Mouse (Mus musculus): ENCODE data around the gene Stoml3. TPM values are rescaled to one million over a fixed set of nuclear protein-coding genes. Genes with fewer than 3 reads are reported as not detected.

Stoml3 gene
- polyA plus RNA-seq, 1 experiment from 2014 or later = not detected

- H3K4me1 ChIP-seq (replicated peaks; ENCODE audit: control insufficient read depth, insufficient read depth) = no peaks in the 10 kb centered on the region
- H3K36me3 ChIP-seq (ENCODE audit: control insufficient read depth, insufficient read depth, low read length) = peaks cover 7% of the 10 kb centered on the region; the same call in 1 of the 2 replicates
- H3K4me3 ChIP-seq (ENCODE audit: low read depth, low read length) = peak overlapping the region; percentile 95
- H3K27ac ChIP-seq (replicated peaks) = peak overlapping the region; percentile 93
- 1% methylated on average over 9 of the region's 9 CpGs for WGBS
- no peaks in the 10 kb centered on the region for H3K27me3 ChIP-seq (ENCODE audit: control insufficient read depth, insufficient read depth, low read length)
- TF ChIP-seq CTCF (IDR thresholded peaks at IDR 0.05; ENCODE audit: low read depth) (peak; percentile 29; the same call in 1 of the 2 replicates), EP300 (optimal IDR thresholded peaks at IDR 0.05) (no peak)
- DNase-seq (ENCODE audit: low spot score) (no peak), ATAC-seq (ENCODE audit: low FRiP score, low TSS enrichment) (peak; percentile 12; the same call in 1 of the 2 replicates)
- peak overlapping the region; percentile 72 for H3K4me2 ChIP-seq (replicated peaks; ENCODE audit: low read depth)
- no peaks in the 10 kb centered on the region for H3K9me3 ChIP-seq (ENCODE audit: control insufficient read depth, low read length)
- peak overlapping the region; percentile 77 for H3K9ac ChIP-seq (ENCODE audit: low read length)
Observed at GRCm38 (mm10) chr3:53462701-53463045, 25.8 kb upstream of the Stoml3 start.

GRCm38 (mm10) chr3:53463046-53463764, 25.2 kb upstream of the Stoml3 start, which contains the start of the genes Nhlrc3 and Proser1:
Gene Nhlrc3 (minus strand): TSS chr3:53463332.
Gene Proser1 (plus strand): TSS chr3:53463666.
- H3K36me3 ChIP-seq (ENCODE audit: control insufficient read depth, insufficient read depth, low read length) = peaks cover 5% of the 10 kb centered on the region; the same call in 1 of the 2 replicates
- peak within 1 kb of the TSS; percentile 95 for H3K4me3 ChIP-seq (ENCODE audit: low read depth, low read length)
- peak within 1 kb of the TSS; percentile 93 for H3K27ac ChIP-seq (replicated peaks)
- H3K9ac ChIP-seq (ENCODE audit: low read length) = peak within 1 kb of the TSS; percentile 92
- WGBS = under 1% methylated on average over 49 of the region's 52 CpGs
- no peaks in the 10 kb centered on the region for H3K9me3 ChIP-seq (ENCODE audit: control insufficient read depth, low read length)
- DNase-seq (ENCODE audit: low spot score) (peak; percentile 96), ATAC-seq (ENCODE audit: low FRiP score, low TSS enrichment) (peak; percentile 98)
- H3K4me2 ChIP-seq (replicated peaks; ENCODE audit: low read depth) = peak within 1 kb of the TSS; percentile 82
- no peaks in the 10 kb centered on the region for H3K4me1 ChIP-seq (replicated peaks; ENCODE audit: control insufficient read depth, insufficient read depth)
- TF ChIP-seq CTCF (IDR thresholded peaks at IDR 0.05; ENCODE audit: low read depth) = no peak; the same call in 1 of the 2 replicates
- TF ChIP-seq EP300 (optimal IDR thresholded peaks at IDR 0.05) = peak; percentile 93
- no peaks in the 10 kb centered on the region for H3K27me3 ChIP-seq (ENCODE audit: control insufficient read depth, insufficient read depth, low read length)

- peaks cover 3% of the 10 kb centered on the region; the same call in 1 of the 2 replicates for H3K36me3 ChIP-seq (ENCODE audit: control insufficient read depth, insufficient read depth, low read length)
- peak overlapping the region; percentile 82 for H3K4me2 ChIP-seq (replicated peaks; ENCODE audit: low read depth)
- peak overlapping the region; percentile 93 for H3K27ac ChIP-seq (replicated peaks)
- no peak; the same call in 1 of the 2 replicates for ATAC-seq (ENCODE audit: low FRiP score, low TSS enrichment)
- WGBS = under 1% methylated on average over 35 of the region's 35 CpGs
- H3K4me3 ChIP-seq (ENCODE audit: low read depth, low read length) = peak overlapping the region; percentile 95
- H3K9ac ChIP-seq (ENCODE audit: low read length) = peak overlapping the region; percentile 92
- no peaks in the 10 kb centered on the region for H3K4me1 ChIP-seq (replicated peaks; ENCODE audit: control insufficient read depth, insufficient read depth)
- no peak for TF ChIP-seq EP300 (optimal IDR thresholded peaks at IDR 0.05)
- no peak for TF ChIP-seq CTCF (IDR thresholded peaks at IDR 0.05; ENCODE audit: low read depth)
- DNase-seq (ENCODE audit: low spot score) = no peak
- no peaks in the 10 kb centered on the region for H3K27me3 ChIP-seq (ENCODE audit: control insufficient read depth, insufficient read depth, low read length)
- no peaks in the 10 kb centered on the region for H3K9me3 ChIP-seq (ENCODE audit: control insufficient read depth, low read length)
Observed at GRCm38 (mm10) chr3:53463765-53464114, 24.7 kb upstream of the Stoml3 start.

GRCm38 (mm10) chr3:53464146-53464698, 24.2 kb upstream of the Stoml3 start:
- Histone ChIP-seq H3K9ac (ENCODE audit: low read length) (peak overlapping the region; percentile 92), H3K36me3 (ENCODE audit: control insufficient read depth, insufficient read depth, low read length) (peaks cover 4% of the 10 kb centered on the region), H3K4me1 (replicated peaks; ENCODE audit: control insufficient read depth, insufficient read depth) (no peaks in the 10 kb centered on the region), H3K9me3 (ENCODE audit: control insufficient read depth, low read length) (no peaks in the 10 kb centered on the region), H3K27me3 (ENCODE audit: control insufficient read depth, insufficient read depth, low read length) (no peaks in the 10 kb centered on the region), H3K4me2 (replicated peaks; ENCODE audit: low read depth) (peak overlapping the region; percentile 82), H3K4me3 (ENCODE audit: low read depth, low read length) (peak overlapping the region; percentile 95), H3K27ac (replicated peaks) (peak overlapping the region; percentile 93)
- WGBS = 1% methylated on average over 20 of the region's 20 CpGs
- ATAC-seq (ENCODE audit: low FRiP score, low TSS enrichment) (no peak), DNase-seq (ENCODE audit: low spot score) (no peak)
- no peak for TF ChIP-seq CTCF (IDR thresholded peaks at IDR 0.05; ENCODE audit: low read depth)
- no peak for TF ChIP-seq EP300 (optimal IDR thresholded peaks at IDR 0.05)

GRCm38 (mm10) chr3:53465330-53465729, 23.1 kb upstream of the Stoml3 start:
- Histone ChIP-seq H3K9ac (ENCODE audit: low read length) (no peak overlapping the region), H3K27me3 (ENCODE audit: control insufficient read depth, insufficient read depth, low read length) (no peaks in the 10 kb centered on the region), H3K27ac (replicated peaks) (no peak overlapping the region), H3K4me2 (replicated peaks; ENCODE audit: low read depth) (peak overlapping the region; percentile 31), H3K9me3 (ENCODE audit: control insufficient read depth, low read length) (no peaks in the 10 kb centered on the region), H3K4me1 (replicated peaks; ENCODE audit: control insufficient read depth, insufficient read depth) (no peaks in the 10 kb centered on the region), H3K36me3 (ENCODE audit: control insufficient read depth, insufficient read depth, low read length) (peaks cover 3% of the 10 kb centered on the region; the same call in 1 of the 2 replicates), H3K4me3 (ENCODE audit: low read depth, low read length) (0 out of 2 replicates have a peak overlapping the region, but pooled peaks have one; percentile 95)
- WGBS = 33% methylated on average over 6 of the region's 6 CpGs
- no peak for DNase-seq (ENCODE audit: low spot score)
- TF ChIP-seq CTCF (IDR thresholded peaks at IDR 0.05; ENCODE audit: low read depth) (no peak), EP300 (optimal IDR thresholded peaks at IDR 0.05) (no peak)
- no peak for ATAC-seq (ENCODE audit: low FRiP score, low TSS enrichment)

GRCm38 (mm10) chr3:53466481-53466880, 22.0 kb upstream of the Stoml3 start:
- no peak overlapping the region for H3K4me3 ChIP-seq (ENCODE audit: low read depth, low read length)
- ATAC-seq (ENCODE audit: low FRiP score, low TSS enrichment) (no peak), DNase-seq (ENCODE audit: low spot score) (no peak)
- no peaks in the 10 kb centered on the region for H3K4me1 ChIP-seq (replicated peaks; ENCODE audit: control insufficient read depth, insufficient read depth)
- H3K9me3 ChIP-seq (ENCODE audit: control insufficient read depth, low read length) = no peaks in the 10 kb centered on the region
- H3K9ac ChIP-seq (ENCODE audit: low read length) = no peak overlapping the region
- no peaks in the 10 kb centered on the region for H3K27me3 ChIP-seq (ENCODE audit: control insufficient read depth, insufficient read depth, low read length)
- 75% methylated on average over 9 of the region's 9 CpGs for WGBS
- TF ChIP-seq EP300 (optimal IDR thresholded peaks at IDR 0.05) = no peak
- TF ChIP-seq CTCF (IDR thresholded peaks at IDR 0.05; ENCODE audit: low read depth) = no peak
- peaks cover 11% of the 10 kb centered on the region for H3K36me3 ChIP-seq (ENCODE audit: control insufficient read depth, insufficient read depth, low read length)
- 0 out of 2 replicates have a peak overlapping the region, but pooled peaks have one; percentile 3 for H3K4me2 ChIP-seq (replicated peaks; ENCODE audit: low read depth)
- H3K27ac ChIP-seq (replicated peaks) = no peak overlapping the region

All from stomach, postnatal 0 days (tissue).